Mouse (Mus musculus) lung, adult 2 months (tissue): ENCODE measurements around the gene Slc25a22. TPM values are rescaled to one million over a fixed set of nuclear protein-coding genes. Genes with fewer than 3 reads are reported as not detected.

Experiments used
- DNase-seq: peaks from one replicate; pipeline ENCODE4 v3.0.0; 2022
- H3K4me1 ChIP-seq: fragments of 200-500 bp; 2 replicates; pipeline ENCODE4 v1.6.1; 2011; ENCODE audit warnings: low read length; ENCODE audit not compliant: control insufficient read depth, insufficient read depth
- H3K4me3 ChIP-seq: fragments of 200-500 bp; replicated peaks from 2 replicates; pipeline ENCODE3; 2011; ENCODE audit warnings: low read depth, mild to moderate bottlenecking, control low read depth, low read length; ENCODE audit errors: extremely low read depth
- CTCF ChIP-seq: fragments of 200-500 bp; IDR thresholded peaks from 2 replicates; pipeline ENCODE4 v1.5.1; 2011; ENCODE audit warnings: mild to moderate bottlenecking, low read length, control low read depth; ENCODE audit not compliant: insufficient read depth
- POLR2A ChIP-seq: fragments of 200-500 bp; IDR thresholded peaks from 2 replicates; pipeline ENCODE4 v1.6.1; 2011; ENCODE audit warnings: low read depth, mild to moderate bottlenecking, control low read depth, low read length, borderline replicate concordance; ENCODE audit errors: extremely low read depth
- WGBS: fragments of 180-500 bp; shearing (Covaris S2); methylation state at CpG from one replicate; pipeline ENCODE4 v1.1.7; 2018; 5-methylcytosine and 5-hydroxymethylcytosine counted together
- polyA plus RNA-seq: library from polyadenylated mRNA; depleted of rRNA; stranded (reverse); fragments of >200 nt; gene quantifications from 2 replicates; pipeline ENCODE4 v1.2.3, GENCODE M21; 2012; rRNA removed

The Slc25a22 gene
- 47.3 and 48.6 TPM in 2 replicates for polyA plus RNA-seq

- H3K4me3 ChIP-seq: peak within 1 kb of the TSS; percentile 75
- WGBS: 6% methylated on average over 53 of the region's 53 CpGs
- peaks cover 13% of the 10 kb centered on the region for H3K4me1 ChIP-seq
- DNase-seq: peak; percentile 84
- TF ChIP-seq CTCF (peak; percentile 55), POLR2A (peak; percentile 73; the same call in 1 of the 2 replicates)
Observed at GRCm38 (mm10) chr7:141437178-141438120, at the start of gene Slc25a22. Gene Slc25a22, minus strand, starts transcription at chr7:141437892.

- no peak for TF ChIP-seq CTCF
- TF ChIP-seq POLR2A: no peak
Observed at GRCm38 (mm10) chr7:141487141-141487540, 49.4 kb upstream of the Slc25a22 start.

GRCm38 (mm10) chr7:141486239-141486638 lies 48.5 kb upstream of the Slc25a22 start:
- TF ChIP-seq CTCF (no peak), POLR2A (no peak)
- Histone ChIP-seq H3K4me1 (peaks cover 2% of the 10 kb centered on the region), H3K4me3 (no peak overlapping the region)
- no peak for DNase-seq
- 95% methylated on average over 1 of the region's 1 CpGs for WGBS

More at GRCm38 (mm10) chr7:141487141-141487540, 49.4 kb upstream of the Slc25a22 start:
- WGBS: 80% methylated on average over 7 of the region's 7 CpGs
- no peak overlapping the region for H3K4me3 ChIP-seq
- DNase-seq: no peak
- no peaks in the 10 kb centered on the region; the same call in 1 of the 2 replicates for H3K4me1 ChIP-seq

- 86% methylated on average over 2 of the region's 2 CpGs for WGBS
- TF ChIP-seq POLR2A (no peak), CTCF (no peak)
- H3K4me3 ChIP-seq: no peak overlapping the region
- no peak for DNase-seq
- H3K4me1 ChIP-seq: peaks cover 7% of the 10 kb centered on the region
Observed at GRCm38 (mm10) chr7:141485606-141486005, 47.9 kb upstream of the Slc25a22 start.

GRCm38 (mm10) chr7:141485186-141485585 lies 47.5 kb upstream of the Slc25a22 start:
- 83% methylated on average over 2 of the region's 2 CpGs for WGBS
- Histone ChIP-seq H3K4me1 (peaks cover 9% of the 10 kb centered on the region), H3K4me3 (no peak overlapping the region)
- no peak for DNase-seq
- TF ChIP-seq POLR2A (no peak), CTCF (no peak)

- TF ChIP-seq POLR2A (no peak), CTCF (no peak)
- 71% methylated on average over 5 of the region's 5 CpGs for WGBS
- peaks cover 9% of the 10 kb centered on the region for H3K4me1 ChIP-seq
- DNase-seq: no peak
- no peak overlapping the region for H3K4me3 ChIP-seq
Observed at GRCm38 (mm10) chr7:141484186-141485120, 46.8 kb upstream of the Slc25a22 start.

DNA sequence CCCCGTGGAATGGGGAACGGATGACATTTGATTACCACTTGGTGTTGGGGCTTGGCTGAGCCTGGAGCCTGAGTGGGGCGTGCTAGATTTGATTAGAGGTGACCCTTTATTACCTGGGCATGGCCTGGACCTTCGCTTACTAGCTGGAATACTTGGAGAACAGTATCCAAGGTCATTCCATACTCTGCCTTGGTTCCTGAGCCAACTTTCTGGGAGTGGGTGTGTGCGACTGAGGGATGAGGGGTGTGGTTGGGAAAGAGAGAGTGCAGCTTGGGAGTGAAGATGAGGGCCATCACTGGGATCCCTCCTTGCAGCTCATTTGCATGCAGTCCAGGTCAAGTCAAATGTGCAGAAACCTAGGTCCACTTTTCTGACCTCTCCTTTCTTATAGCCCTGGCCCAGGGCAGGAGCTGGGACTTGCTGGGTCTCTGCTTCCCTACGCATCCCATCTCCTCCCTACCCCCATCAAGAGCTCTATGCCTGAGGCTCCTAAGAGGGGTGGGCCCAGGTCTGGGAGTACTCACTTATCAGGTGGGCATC lies 45.5 kb upstream of the Slc25a22 start:
- H3K4me1 ChIP-seq: peaks cover 9% of the 10 kb centered on the region
- WGBS: 77% methylated on average over 6 of the region's 6 CpGs
- no peak for DNase-seq
- no peak overlapping the region for H3K4me3 ChIP-seq
- TF ChIP-seq POLR2A: no peak
- no peak for TF ChIP-seq CTCF

- no peak for DNase-seq
- Histone ChIP-seq H3K4me3 (no peak overlapping the region), H3K4me1 (peaks cover 15% of the 10 kb centered on the region)
- 48% methylated on average over 11 of the region's 11 CpGs for WGBS
- TF ChIP-seq POLR2A (no peak), CTCF (no peak)
Observed at GRCm38 (mm10) chr7:141482531-141483024, 44.9 kb upstream of the Slc25a22 start.
